Mouse (Mus musculus) forebrain, embryonic 12.5 days (tissue): Measurements from ENCODE around the gene 1700019D03Rik. TPM values are rescaled to one million over a fixed set of nuclear protein-coding genes. Genes with fewer than 3 reads are reported as not detected.

Experiments
- ATAC-seq: fragments of 200-750 bp; cut with Nextera tagmentation; 2 replicates; pipeline ENCODE4 v1.8.0; 2017; ENCODE audit warnings: moderate TSS enrichment; ENCODE audit not compliant: low FRiP score
- H3K27ac ChIP-seq: fragments of 300-500 bp; sonication (generic); 2 replicates; pipeline ENCODE4 v1.5.1; 2016; ENCODE audit warnings: mild to moderate bottlenecking
- H3K27me3 ChIP-seq: fragments of 300-500 bp; sonication (generic); 2 replicates; pipeline ENCODE4 v1.6.1; 2016; ENCODE audit warnings: mild to moderate bottlenecking
- H3K36me3 ChIP-seq: fragments of 300-500 bp; sonication (generic); replicated peaks from 2 replicates; pipeline ENCODE4 v1.6.1; 2016; ENCODE audit warnings: mild to moderate bottlenecking
- H3K4me1 ChIP-seq: fragments of 300-500 bp; sonication (generic); 2 replicates; pipeline ENCODE4 v1.6.1; 2016
- H3K4me2 ChIP-seq: fragments of 300-500 bp; sonication (generic); 2 replicates; pipeline ENCODE4 v1.6.1; 2016; ENCODE audit warnings: mild to moderate bottlenecking, moderate library complexity
- H3K4me3 ChIP-seq: fragments of 300-500 bp; sonication (generic); replicated peaks from 2 replicates; pipeline ENCODE4 v1.5.1; 2016; ENCODE audit warnings: mild to moderate bottlenecking
- H3K9ac ChIP-seq: fragments of 300-500 bp; sonication (generic); 2 replicates; pipeline ENCODE4 v1.6.1; 2016; ENCODE audit warnings: mild to moderate bottlenecking
- H3K9me3 ChIP-seq: fragments of 300-500 bp; sonication (generic); 2 replicates; pipeline ENCODE4 v1.6.1; 2016
- WGBS: fragments of 180-500 bp; shearing (Covaris S2); methylation state at CpG from one replicate; pipeline ENCODE4 v1.1.7; 2016; 5-methylcytosine and 5-hydroxymethylcytosine counted together
- polyA plus RNA-seq: library from polyadenylated mRNA; unstranded; fragments of >200 nt; fragmentation: Nextera tagmentation; extraction: Ambion mirVana; gene quantifications from 2 replicates; pipeline ENCODE4 v1.2.1, GENCODE M21; 2016

1700019D03Rik gene
- 1.8 and 2.2 TPM in 2 replicates for polyA plus RNA-seq

DNA sequence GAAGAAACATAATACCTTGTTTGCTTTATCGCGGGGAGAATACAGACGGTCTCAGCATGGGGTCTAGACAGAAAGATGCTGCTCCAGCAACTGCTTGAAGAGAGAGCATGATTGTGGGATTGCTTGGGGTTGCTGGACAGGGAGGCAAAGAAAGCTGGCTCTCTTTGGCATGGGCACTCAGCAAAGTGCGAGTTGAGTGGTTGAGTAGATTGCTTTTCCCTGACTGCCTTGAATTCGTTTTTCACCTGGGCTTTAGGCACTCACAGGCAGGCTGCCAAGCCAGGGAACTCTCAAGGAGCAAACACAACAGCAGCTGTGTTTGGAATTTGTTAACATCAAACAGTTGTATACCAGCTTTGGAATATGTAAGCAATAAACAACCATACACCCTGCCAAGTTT is at the start of gene 1700019D03Rik:
Gene 1700019D03Rik (minus strand): TSS at position 101 of the 400 bp plus-strand sequence.
- Histone ChIP-seq H3K4me1 (0 out of 2 replicates have a peak, but pooled peaks cover 5% of the 10 kb centered on the region), H3K9ac (no peak within 1 kb of the TSS), H3K27me3 (no peaks in the 10 kb centered on the region), H3K9me3 (no peaks in the 10 kb centered on the region), H3K4me2 (no peak within 1 kb of the TSS), H3K36me3 (no peaks in the 10 kb centered on the region), H3K27ac (no peak within 1 kb of the TSS), H3K4me3 (no peak within 1 kb of the TSS)
- no peak for ATAC-seq
- WGBS, result 78% methylated on average over 5 of the region's 5 CpGs

DNA sequence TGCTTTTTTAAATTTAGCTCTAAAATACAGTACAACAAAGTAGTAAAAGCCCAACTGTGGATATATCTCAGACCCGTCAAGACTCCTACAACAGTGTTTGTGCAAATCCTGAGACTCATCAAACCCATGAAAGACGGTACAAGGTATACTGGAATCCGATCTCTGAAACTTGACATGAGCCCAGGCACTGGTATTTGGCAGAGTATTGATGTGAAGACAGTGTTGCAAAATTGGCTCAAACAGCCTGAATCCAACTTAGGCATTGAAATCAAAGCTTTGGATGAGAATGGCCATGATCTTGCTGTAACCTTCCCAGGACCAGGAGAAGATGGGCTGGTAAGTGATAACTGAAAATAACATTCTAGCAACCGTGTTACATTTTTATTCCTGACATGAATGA is 43.9 kb upstream of the 1700019D03Rik start:
- no peak for ATAC-seq
- H3K27me3 ChIP-seq, result no peaks in the 10 kb centered on the region
- H3K36me3 ChIP-seq, result no peaks in the 10 kb centered on the region
- 95% methylated on average over 4 of the region's 4 CpGs for WGBS
- H3K4me1 ChIP-seq, result peaks cover 5% of the 10 kb centered on the region; the same call in 1 of the 2 replicates
- H3K9ac ChIP-seq, result no peak overlapping the region
- no peak overlapping the region for H3K27ac ChIP-seq
- H3K9me3 ChIP-seq, result no peaks in the 10 kb centered on the region
- H3K4me2 ChIP-seq, result no peak overlapping the region
- no peak overlapping the region for H3K4me3 ChIP-seq

DNA sequence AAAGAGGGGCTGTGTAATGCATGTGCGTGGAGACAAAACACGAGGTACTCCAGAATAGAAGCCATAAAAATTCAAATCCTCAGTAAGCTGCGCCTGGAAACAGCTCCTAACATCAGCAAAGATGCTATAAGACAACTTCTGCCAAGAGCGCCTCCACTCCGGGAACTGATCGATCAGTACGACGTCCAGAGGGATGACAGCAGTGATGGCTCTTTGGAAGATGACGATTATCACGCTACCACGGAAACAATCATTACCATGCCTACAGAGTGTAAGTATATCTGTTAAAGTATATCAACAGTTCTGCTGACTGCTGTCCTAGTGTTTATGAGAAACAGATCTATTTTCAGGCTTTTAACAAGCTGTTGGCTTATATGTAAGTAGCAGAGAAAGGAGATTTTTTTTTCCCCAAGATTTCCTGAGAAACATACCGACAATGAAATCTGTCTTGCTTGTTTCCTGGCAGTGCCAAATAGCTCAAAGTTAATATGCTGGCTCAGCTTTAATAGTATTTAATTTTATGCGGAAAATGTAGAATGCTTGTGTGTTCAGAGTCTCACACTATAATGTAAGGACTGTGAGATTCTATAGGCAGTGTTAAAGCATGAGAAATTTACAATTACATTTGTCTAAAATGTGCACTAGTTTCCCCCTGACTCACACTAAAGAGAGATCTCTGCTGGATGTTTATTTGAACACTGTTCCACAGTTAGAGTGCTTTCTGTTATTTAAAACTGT is 42.1 kb upstream of the 1700019D03Rik start:
- no peaks in the 10 kb centered on the region for H3K36me3 ChIP-seq
- H3K9ac ChIP-seq, result no peak overlapping the region
- H3K27me3 ChIP-seq, result no peaks in the 10 kb centered on the region
- ATAC-seq, result no peak
- H3K4me2 ChIP-seq, result no peak overlapping the region
- H3K4me1 ChIP-seq, result peaks cover 5% of the 10 kb centered on the region; the same call in 1 of the 2 replicates
- H3K9me3 ChIP-seq, result no peaks in the 10 kb centered on the region
- H3K27ac ChIP-seq, result no peak overlapping the region
- WGBS, result 79% methylated on average over 13 of the region's 13 CpGs
- H3K4me3 ChIP-seq, result no peak overlapping the region

DNA sequence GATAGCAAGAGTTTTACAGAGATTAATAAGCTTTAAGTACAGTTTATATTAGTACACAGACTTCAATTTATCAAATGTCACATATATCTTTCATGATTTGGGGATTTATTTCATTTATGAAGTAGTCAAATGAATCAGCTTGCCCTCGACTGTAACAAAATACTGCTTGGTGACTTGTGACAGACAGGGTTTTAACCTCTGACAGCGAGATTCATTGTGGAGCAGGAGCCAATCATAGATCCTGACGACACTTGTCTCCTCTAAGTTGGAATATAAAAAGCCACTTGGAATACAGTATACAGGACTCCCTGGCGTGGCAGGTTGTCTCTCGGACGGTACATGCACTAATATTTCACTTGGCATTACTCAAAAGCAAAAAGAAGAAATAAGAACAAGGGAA is 41.4 kb upstream of the 1700019D03Rik start, which contains the start of gene Mstn:
Gene Mstn (plus strand): TSS at position 301 of the 400 bp plus-strand sequence.
- no peaks in the 10 kb centered on the region for H3K9me3 ChIP-seq
- ATAC-seq, result no peak
- no peak within 1 kb of the TSS for H3K9ac ChIP-seq
- H3K27me3 ChIP-seq, result no peaks in the 10 kb centered on the region
- peaks cover 5% of the 10 kb centered on the region; the same call in 1 of the 2 replicates for H3K4me1 ChIP-seq
- no peak within 1 kb of the TSS for H3K27ac ChIP-seq
- no peaks in the 10 kb centered on the region for H3K36me3 ChIP-seq
- no peak within 1 kb of the TSS for H3K4me3 ChIP-seq
- 69% methylated on average over 6 of the region's 6 CpGs for WGBS
- no peak within 1 kb of the TSS for H3K4me2 ChIP-seq

DNA sequence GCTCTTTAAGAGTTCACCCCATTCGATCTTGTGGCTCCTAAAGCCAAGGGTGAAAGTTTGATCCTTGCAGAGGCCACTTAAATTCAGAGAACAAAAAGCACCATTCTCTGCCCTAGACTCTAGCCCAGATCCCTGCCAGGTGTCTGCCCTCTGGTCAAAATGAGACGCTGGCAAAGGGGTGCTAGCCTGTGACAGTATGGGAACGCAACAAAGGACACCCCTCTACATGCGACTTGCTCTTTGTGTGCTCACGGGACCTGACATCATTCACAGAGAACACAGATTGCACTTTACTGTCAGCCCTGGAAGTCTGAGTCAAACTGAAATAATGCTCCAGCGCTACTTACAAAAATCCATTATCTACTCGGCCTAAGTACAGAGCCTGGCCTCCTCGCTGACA is 40.5 kb upstream of the 1700019D03Rik start:
- Histone ChIP-seq H3K4me2 (no peak overlapping the region), H3K9me3 (no peaks in the 10 kb centered on the region), H3K27me3 (no peaks in the 10 kb centered on the region), H3K4me1 (peaks cover 5% of the 10 kb centered on the region; the same call in 1 of the 2 replicates), H3K9ac (no peak overlapping the region), H3K36me3 (no peaks in the 10 kb centered on the region), H3K27ac (no peak overlapping the region), H3K4me3 (no peak overlapping the region)
- ATAC-seq, result 0 out of 2 replicates have a peak, but pooled peaks have one; percentile 30
- 35% methylated on average over 8 of the region's 8 CpGs for WGBS

DNA sequence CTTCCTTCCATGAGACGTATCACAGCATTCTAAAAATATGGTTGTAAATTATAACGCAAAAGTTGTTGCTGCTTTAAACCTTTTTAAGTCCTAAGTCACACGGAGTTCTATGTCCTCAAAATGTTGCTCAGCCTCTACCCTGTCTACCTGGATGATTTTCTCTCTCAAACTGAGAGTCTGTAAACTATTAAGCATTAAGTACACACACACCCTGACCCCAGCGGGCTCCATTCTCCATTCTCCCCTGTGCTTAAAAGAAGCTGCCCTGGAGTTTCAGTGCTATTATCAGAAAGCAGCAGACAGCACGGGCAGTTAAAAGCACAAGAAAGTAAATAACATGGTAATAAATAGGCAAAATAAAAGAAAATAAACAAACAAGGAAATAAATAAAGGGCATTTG is 39.1 kb upstream of the 1700019D03Rik start:
- no peaks in the 10 kb centered on the region for H3K36me3 ChIP-seq
- no peak overlapping the region for H3K27ac ChIP-seq
- H3K27me3 ChIP-seq, result no peaks in the 10 kb centered on the region
- H3K4me3 ChIP-seq, result no peak overlapping the region
- H3K4me2 ChIP-seq, result no peak overlapping the region
- no peak for ATAC-seq
- 79% methylated on average over 5 of the region's 5 CpGs for WGBS
- no peaks in the 10 kb centered on the region for H3K9me3 ChIP-seq
- no peak overlapping the region for H3K9ac ChIP-seq
- peaks cover 5% of the 10 kb centered on the region; the same call in 1 of the 2 replicates for H3K4me1 ChIP-seq

DNA sequence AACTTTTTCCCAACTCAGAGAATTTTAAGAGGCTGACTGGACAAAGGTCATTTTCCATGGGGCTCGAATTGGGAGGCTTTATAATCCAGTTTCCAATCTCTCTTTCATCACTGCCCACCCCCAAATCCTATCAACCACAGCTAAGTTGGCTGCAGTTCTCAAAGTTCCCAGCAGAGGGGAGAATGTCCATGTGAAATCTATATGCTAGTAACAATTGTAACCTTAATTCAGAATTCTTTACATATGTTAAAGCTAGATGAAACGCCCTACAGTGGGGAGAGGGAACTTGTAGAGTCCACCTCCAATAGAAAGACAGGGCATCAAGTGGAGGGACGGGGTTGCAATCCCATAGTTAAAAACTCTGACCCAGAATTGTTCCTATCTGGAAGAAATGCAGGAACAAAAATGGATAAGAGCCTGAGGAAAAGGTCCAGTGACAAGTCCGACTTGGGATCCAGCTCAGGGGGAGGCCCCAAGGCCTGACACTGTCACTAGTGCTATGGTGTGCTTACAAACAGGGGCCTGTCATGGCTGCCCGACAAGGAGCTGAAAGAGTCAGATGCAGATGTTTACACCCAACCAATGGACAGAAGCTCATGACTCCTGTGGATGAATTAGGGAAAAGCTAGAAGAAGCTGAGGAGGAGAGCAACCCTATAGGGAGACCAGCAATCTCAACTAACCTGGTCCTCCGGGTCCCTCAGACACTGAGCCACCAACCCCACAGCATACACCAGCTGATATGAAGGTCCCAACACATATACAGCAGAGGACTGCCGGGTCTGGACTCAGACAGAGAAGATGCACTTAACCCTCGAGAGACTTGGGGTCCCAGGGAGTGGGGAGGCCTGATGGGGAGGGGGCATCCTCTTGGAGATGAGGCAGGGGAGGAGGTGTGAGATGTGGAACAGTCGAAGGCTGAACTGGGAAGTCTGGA is 33.4 kb upstream of the 1700019D03Rik start:
- H3K27me3 ChIP-seq, result no peaks in the 10 kb centered on the region
- no peak overlapping the region for H3K27ac ChIP-seq
- no peaks in the 10 kb centered on the region for H3K9me3 ChIP-seq
- ATAC-seq, result peak; percentile 60
- no peak overlapping the region for H3K4me3 ChIP-seq
- no peaks in the 10 kb centered on the region for H3K4me1 ChIP-seq
- H3K4me2 ChIP-seq, result no peak overlapping the region
- no peaks in the 10 kb centered on the region for H3K36me3 ChIP-seq
- no peak overlapping the region for H3K9ac ChIP-seq
- 57% methylated on average over 9 of the region's 9 CpGs for WGBS

DNA sequence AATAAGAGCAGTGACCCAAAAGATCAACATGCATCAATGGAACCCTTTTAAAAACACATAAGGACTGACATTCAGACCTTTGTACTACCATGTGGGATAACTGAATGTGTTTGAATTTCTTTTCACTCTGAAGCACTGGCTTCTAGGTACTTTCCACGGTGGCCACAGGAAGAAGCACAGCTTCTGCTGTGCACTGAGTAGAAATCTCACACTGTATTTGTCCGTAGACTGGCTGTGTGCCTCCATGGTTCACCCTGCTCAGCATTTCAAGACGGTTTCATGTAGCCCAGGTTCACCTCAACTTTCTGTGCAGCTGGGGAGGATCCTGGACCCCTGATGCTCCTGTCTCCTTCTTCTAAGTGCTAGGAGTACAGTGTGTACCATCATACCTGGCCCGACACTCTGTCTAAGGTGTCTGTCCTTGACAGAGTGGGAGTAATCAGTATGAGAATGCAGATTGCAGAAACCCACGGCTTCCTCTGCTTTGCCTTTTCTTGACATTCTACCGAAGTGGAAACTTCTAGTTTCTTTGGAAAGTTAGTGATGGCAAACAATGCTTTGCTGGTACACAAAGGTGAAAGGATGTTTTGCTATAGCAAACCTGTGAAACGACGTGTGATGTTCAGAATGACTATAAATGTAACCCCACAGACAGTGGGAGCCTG is 29.9 kb upstream of the 1700019D03Rik start:
- ATAC-seq, result no peak
- Histone ChIP-seq H3K27me3 (no peaks in the 10 kb centered on the region), H3K9ac (no peak overlapping the region), H3K9me3 (no peaks in the 10 kb centered on the region), H3K27ac (no peak overlapping the region), H3K4me1 (no peaks in the 10 kb centered on the region), H3K4me3 (no peak overlapping the region), H3K4me2 (no peak overlapping the region), H3K36me3 (no peaks in the 10 kb centered on the region)
- 84% methylated on average over 8 of the region's 8 CpGs for WGBS

DNA sequence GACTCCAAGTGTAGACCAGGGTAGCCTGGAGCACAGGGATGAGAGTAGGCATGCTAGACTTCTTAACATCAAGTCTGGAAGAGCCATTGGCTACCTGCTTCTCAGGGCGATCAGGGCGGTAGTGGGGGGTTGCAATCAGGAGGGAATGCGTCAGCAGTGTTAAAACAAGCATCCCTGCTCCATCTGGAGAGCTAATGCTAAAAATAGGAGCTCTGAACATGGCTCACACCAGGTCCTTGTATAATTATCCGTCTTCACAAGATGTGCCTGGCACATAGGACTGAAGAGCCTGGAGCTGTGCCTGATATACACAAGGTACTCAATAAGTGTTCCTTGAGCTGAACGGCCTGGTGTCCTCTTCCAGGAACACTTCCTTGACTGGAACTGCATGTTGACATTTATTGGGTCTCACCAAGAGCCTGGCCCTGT is 17.5 kb upstream of the 1700019D03Rik start:
- no peaks in the 10 kb centered on the region for H3K27me3 ChIP-seq
- H3K9ac ChIP-seq, result no peak overlapping the region
- ATAC-seq, result no peak
- no peak overlapping the region for H3K27ac ChIP-seq
- 91% methylated on average over 5 of the region's 5 CpGs for WGBS
- no peak overlapping the region for H3K4me3 ChIP-seq
- no peak overlapping the region for H3K4me2 ChIP-seq
- H3K9me3 ChIP-seq, result no peaks in the 10 kb centered on the region
- no peaks in the 10 kb centered on the region for H3K36me3 ChIP-seq
- no peaks in the 10 kb centered on the region for H3K4me1 ChIP-seq

DNA sequence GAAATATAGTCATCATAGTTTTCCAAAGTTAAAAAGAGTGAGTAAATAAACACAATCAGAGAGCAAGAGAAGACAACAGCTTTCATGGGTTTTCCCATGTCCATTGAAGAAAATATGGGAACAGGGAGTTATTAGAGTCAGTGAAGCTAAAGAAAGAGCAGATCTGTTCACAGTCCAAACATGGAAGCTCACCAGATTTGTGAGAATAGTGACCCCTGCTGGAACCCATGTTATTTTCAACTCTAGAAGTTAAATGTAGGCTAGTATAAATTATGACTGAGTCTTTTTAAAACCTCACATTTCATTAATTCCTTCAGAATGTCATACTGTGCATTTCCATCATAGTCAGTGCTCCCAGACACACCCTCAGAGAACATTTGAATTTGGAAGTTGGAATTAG is 12.6 kb upstream of the 1700019D03Rik start:
- H3K27ac ChIP-seq, result no peak overlapping the region
- no peak overlapping the region for H3K9ac ChIP-seq
- no peak for ATAC-seq
- H3K4me2 ChIP-seq, result no peak overlapping the region
- H3K9me3 ChIP-seq, result no peaks in the 10 kb centered on the region
- no peak overlapping the region for H3K4me3 ChIP-seq
- no peaks in the 10 kb centered on the region for H3K36me3 ChIP-seq
- H3K27me3 ChIP-seq, result no peaks in the 10 kb centered on the region
- no peaks in the 10 kb centered on the region for H3K4me1 ChIP-seq

DNA sequence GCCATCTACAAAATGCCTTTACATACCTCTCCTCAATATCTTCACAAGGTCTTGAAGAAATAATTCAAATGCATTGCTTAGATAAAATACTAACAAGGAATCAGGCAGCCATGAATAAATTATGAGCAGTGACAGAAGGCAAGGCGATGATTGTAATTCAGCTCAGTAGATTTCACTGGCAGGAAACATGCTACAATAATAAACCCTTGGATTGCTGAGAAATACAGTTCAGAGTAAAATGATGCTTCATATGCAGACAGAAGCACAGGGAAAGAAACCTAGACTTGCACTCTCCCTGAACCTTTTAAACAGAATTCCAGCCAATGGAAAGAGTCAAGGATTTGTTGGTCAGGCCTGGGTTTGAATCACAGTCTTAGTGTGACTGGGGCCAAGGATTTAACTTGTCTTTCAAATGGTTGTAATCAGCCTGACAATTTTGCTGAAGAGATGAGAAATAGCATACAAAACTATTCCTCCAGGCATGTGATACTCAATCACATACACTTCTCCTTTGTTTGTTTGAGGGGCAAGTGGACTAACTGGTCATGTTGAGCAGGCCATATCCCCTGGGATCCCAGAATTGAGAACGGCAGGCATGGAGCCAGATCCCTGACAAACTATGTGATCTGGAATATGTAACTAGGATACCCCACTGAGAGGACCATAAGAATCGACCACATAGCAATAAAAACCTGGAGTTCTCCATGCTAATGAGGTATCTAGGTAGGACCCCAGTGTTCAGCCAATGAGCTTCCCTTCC is 1.1 kb downstream of the 1700019D03Rik start:
- Histone ChIP-seq H3K4me2 (no peak overlapping the region), H3K36me3 (no peaks in the 10 kb centered on the region), H3K9me3 (no peaks in the 10 kb centered on the region), H3K27me3 (no peaks in the 10 kb centered on the region), H3K4me1 (0 out of 2 replicates have a peak, but pooled peaks cover 5% of the 10 kb centered on the region), H3K4me3 (no peak overlapping the region), H3K9ac (no peak overlapping the region), H3K27ac (no peak overlapping the region)
- 78% methylated on average over 3 of the region's 3 CpGs for WGBS
- ATAC-seq, result no peak
